Mouse (Mus musculus) v-Abl transformed pro-B cells (cell line): ENCODE data around the gene Gm11077.

ENCODE experiments used
- in situ Hi-C, 2 experiments: fragments of 400-800 bp; cut with MboI; formaldehyde crosslinking; loops; one replicate each; pipeline ENCODE4 v1.15.1; 2025; ENCODE audit not compliant: unreplicated experiment in 2 of 2

The Gm11077 gene

DNA sequence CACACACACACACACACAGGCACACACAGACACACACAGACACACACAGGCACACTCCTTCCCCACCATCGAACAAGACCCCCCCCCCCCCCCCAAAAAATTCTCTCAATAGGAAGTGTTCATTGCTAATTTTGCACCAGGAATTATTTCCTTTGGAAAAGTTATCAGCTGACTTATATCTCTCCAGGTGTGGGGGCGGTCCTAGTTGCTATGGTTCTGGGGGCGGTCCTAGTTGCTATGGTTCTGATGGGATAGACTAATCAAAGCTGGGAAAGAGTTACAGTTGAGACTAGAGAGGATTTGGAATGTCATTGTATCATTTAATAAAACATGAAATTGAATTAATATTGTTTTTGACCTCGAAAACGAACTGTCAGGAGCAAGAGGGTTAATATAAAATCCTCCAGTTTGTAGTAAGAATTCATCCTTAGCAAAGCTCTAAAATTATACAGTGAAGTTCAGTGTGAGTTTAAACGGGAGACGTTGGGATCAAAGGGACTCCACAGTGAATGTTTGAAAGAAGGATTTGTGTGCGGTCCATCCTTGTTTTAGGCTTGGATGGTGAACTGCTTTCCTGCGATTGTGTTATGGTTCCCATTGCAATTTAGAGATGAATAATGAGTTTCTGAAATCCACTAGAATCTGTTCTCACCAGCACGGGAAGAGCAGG lies 4.0 kb downstream of the Gm11077 start:
- in situ Hi-C loops = no loop called here

DNA sequence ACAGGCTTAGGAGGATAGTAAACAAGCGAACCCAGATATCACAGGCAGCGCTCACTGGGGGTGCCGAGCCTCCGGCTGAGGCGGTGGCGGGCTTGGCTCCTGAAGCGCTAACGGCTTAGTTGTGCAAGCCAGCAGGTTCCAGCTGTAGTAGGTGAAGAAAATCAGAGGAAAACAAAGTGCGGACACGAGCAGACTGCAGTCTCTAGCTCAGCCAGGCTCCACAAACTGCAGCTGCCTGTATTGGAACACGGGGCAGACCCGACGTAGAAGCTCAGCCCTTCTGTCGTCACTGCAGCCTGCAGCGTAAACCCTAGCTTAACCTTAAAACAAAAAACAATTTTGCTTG lies 4.5 kb downstream of the Gm11077 start:
- in situ Hi-C loops = no loop called here

DNA sequence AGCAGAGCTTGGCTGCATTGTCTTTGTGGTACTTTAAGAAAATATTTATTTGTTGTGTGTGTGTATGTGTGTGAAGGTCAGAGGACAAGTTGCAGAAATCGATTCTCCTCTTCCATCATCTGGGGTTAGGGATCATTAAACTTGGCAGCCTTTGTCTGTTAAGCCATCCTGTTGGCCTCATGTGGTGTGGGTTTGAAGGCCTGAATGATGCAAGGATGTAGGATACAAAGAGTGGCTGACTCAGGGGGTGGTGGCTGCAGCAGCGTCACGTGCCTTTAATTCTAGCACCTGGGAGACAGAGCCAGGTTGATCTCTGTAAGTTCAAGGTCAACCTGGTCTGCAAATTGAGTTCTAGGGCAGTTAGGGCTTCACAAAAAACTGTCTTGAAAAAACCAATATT lies 16.5 kb downstream of the Gm11077 start:
- in situ Hi-C loops = no loop called here

DNA sequence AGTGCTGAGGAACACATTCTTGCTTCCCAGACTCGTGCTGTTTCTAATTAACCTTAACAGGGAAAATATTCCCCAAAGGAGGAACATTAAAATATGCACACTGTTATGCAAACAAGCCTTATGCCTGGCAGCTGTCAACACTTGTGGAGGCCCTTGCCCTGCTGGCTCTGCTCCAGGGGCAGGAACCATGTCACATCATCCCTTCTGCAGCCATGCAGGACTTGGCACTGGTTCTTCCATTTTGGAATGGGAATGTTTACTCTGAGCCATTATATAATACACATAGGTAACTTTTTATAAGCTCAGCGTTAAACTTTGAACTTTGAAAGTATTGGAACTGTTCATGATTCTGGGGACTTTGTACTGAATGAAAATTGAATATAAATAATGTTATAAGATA lies 18.5 kb downstream of the Gm11077 start:
- in situ Hi-C loops = no loop called here

DNA sequence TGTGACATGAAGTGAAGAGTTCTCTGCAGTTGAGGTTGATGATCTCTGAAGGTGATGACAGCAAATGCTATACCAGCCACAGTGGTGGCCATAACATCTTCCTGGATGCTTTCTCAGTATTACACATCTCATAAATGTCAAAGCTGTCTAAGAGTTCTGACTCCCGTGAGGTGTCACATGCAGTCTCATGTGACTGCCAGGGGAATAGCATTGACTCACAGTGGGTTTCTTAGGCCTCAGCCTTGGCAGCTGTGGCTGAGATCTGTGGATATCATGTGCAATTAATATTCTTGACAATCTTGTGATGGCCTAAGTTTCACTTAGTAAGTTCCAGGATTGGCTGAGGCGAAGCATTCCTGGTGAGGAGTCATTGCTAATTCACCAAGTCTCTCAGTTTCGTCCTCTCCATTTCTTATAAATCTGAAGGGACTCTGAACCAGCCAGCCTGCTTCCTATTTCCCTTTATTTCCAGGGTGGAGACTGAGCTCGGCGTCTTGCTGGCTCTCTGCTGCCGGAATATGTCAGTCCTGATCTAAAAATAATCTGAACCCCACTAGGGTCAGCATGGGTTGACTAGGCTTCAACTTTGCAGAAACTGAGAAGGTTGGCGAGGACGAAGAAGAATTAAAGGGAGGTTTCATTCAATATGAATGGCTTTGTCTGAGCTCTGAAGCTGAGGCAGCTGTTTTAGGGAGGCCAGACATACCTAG lies 21.4 kb downstream of the Gm11077 start:
- in situ Hi-C loops = no loop called here

DNA sequence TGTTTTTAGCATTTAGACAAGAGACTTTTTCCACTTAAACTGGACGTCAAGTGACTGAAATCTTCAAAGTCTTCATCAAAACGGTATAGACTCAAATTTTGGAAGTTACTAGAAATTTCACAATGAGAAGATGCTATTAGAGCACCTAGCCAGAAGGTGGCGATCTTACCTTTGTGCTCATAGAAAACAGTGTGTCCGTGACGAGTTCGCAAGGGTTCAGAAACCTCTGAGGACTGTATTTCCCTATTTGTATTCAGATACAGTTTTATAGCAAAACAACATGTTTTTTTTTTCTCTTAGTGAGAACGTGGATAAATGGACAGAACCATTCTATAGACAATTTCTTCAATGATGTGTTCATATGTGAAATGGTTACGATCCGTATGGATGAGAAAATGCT lies 37.3 kb downstream of the Gm11077 start:
- in situ Hi-C loops = no loop called here

DNA sequence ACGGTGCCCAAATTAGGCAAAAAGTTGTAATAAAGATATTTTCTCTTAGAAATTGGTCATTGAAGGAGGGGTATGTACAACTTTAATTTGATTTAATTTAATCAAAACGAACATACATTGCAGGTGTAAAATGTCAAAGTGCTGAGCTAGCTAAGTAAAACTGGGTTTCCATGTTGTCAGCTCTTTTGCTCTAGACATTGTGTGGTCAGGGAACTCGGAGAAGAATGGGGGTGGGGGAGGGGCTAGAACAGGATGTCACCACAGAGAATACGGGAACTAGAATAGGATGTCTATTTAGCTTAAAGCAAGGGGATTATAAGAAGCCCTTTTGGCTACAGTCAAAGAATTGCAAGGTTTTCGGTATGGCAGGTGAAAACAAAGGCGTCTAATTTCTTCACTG lies 38.2 kb downstream of the Gm11077 start:
- in situ Hi-C loops = no loop called here

DNA sequence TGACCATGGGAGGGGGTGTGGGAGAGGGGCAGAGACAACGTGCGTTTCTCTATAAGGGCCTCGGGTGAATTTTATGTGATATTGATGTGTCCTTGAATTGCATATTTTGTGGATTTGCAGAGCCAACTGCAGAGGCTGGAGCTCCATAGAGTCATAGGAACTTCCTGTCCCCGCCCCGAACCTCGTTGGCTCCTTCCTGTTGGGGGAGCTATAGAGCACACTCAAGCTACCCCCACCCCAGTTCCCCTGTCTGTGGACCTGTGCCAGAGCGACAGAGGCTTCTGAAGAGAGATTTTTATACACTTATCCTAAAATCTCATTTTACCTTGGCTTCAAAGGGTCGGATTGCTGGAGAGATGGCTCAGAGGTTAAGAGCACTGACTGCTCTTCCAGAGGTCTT lies 39.1 kb downstream of the Gm11077 start:
- in situ Hi-C loops = no loop called here

DNA sequence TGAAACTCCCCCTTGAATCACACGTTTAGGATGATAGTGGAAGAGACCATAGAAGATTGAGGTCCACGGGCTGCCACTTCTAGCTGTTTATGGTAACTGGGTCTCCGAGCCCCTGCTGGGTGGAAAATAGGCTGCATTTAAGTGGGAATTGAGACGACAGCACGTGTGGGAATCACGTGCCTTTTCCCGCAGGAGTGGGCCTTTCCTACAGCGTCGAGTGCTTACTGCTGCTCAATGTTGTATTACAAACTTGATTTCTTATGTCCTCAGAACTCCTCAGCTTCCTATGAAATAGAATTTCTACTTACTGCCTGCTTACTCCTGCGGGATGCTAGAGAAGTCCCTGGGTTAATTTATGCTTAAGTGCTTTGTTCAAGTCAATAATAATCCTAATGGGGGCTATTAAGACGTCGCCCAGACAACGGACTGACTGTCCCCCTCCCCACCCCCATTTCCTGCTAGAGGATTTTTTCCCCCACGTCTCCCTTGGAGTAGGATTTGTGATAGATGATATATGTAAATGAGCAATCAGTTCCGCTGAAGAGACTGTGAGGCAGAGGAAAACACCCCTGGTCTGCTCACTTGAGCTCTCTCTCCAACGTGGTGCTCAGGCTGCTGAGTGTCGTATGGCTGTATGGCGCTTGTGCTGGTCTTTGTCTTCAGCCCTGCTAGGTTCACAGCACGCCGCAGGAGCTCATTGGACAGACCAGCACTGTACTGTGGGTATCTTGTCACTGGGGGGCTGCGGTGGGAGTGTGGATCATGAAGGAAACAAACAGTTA lies 40.0 kb downstream of the Gm11077 start:
- in situ Hi-C loops = no loop called here

DNA sequence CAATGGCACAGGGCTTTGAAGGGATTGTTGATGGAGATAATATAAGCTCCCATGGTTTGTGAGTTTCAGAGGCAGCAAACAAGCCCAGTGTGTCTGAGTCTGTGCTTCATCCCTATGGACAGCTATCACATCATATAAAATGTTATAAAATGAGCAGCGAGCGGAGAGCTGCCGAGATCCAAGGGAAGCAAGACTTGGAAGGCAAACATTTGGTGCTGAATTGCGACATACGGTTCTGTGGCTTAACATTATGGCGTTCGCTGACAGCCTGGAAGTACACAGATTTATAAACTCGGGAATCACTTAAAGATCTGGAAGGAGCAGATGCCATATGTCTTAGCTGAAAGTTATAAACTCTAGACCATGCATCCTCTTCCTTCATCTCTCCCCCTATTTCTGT lies 47.2 kb downstream of the Gm11077 start:
- in situ Hi-C loops = no loop called here

DNA sequence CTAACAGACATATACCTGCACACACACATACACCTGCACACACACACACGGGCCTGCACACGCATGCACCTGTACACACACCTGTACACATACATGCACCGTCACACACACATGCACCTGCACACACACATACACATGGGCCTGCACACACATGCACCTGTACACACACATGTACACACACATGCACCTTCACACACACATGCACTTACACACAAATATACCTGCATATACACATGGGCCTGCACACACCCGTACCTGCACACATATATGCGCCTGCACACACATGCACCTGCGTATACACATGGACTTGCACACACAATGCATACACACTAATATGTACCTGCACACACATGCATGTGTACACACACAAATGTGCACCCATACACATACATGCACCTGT lies 53.4 kb downstream of the Gm11077 start:
- in situ Hi-C loops = no loop called here

DNA sequence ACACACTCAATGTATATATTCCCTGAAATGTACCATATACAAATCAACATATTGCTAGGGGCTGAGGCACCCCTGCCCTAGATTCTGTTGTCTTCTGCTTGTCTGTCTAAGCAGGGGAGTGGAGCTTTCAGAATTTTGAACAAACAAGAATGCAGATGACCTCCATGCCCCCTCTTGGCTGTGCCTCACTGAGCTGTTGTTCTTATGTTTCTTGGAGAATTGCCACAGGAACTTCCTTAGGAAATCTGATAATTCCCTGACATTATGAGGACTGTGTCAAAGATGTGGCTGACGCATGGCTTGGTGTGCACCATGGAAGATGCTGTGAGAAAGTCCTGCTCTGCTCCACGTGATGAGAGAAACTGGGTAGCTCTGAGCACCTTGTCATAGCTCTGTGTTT lies 57.0 kb downstream of the Gm11077 start:
- in situ Hi-C loops = no loop called here

DNA sequence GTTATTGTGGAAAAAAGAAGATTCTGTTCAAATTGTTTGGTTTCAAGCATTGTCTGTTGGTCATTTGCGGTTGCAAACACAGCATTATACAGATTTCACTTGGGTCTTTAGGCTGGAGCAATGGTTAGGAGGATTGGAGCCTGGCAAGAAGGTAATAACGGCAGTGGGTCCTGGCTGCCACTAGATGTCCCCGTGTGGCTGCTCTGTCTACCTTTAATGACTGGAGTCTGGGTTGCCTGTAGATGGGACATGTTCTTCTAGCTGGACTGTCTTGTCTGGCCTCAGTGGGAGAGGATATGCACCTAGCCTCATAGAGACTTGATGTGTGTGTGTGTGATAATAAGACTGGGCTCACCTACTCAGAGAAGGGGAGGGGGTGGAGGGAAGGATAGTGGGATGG lies 60.8 kb downstream of the Gm11077 start:
- in situ Hi-C loops = no loop called here

DNA sequence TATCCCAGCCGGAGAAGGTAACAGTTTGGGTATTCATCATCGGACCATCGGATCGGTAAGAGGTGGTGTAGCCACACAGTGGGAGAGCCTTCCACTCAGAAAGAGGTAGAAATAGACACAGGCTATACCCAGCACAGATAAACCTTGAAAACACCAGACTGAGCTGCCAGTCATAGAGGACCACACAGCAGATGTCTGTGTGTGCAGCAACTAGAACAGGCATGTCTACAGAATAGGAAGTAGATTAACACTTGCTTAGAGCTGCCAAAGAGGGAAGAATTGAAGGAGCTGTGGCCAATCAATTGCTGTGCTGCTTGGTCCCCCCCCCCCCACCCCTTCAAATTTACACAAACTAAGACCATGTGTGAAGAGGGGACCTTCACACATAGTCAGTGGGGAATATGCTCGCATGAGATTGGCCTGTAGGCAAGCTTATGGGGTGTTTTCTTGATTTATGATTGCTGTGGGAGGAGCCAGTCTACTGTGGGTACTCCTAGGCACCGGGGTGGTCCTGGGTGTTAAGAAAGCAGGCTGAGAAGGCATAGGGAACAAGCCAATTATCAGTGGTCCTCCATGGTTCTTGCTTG lies 64.7 kb downstream of the Gm11077 start:
- in situ Hi-C loops = no loop called here

DNA sequence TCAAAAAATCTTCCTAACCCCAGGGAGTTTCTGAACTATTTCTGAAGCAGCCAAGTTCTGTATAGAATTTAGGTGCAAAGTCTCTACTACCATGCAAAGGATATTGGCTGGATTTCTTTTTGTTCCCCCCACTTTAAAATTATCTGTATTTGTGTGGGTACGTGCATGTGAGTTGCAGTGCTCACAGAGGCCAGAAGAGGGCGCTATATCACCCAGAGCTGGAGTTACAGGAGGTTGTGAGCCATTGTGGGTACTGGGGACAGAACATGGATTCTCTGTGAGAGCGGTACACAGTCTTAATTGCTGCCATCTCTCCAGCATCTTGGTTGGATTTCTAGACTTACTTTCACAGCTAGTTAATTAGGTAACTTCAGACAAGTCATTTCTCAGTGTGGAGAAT lies 69.8 kb downstream of the Gm11077 start:
- in situ Hi-C loops = no loop called here

DNA sequence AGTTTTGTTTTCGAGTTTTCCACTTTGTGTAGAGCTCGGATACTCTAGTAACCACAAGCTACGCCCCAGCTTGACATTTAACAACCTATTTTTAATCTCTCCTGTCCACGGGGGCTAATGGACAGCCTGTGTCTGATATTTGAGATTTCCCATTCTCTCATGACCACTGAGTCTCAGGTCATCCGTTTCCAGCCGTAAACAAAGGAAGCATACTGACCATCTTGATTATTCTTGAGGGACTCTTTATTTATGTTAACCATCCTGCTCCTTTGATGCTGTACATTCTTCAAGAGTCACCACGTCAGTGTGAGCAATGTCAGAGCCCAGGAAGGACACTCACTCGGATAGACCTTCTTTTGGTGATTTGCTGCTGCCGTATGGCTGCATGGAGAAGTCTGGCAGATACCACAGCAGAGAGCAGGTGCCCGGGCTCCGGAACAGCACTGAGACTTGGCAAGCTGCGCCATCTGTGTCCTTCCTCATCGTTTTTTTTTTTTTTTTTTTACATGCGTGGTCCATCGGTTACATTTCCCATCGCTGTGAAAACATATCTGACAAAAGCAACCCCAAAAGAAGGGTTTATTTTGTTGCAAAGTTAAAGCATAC lies 70.5 kb downstream of the Gm11077 start:
- in situ Hi-C loops = no loop called here

DNA sequence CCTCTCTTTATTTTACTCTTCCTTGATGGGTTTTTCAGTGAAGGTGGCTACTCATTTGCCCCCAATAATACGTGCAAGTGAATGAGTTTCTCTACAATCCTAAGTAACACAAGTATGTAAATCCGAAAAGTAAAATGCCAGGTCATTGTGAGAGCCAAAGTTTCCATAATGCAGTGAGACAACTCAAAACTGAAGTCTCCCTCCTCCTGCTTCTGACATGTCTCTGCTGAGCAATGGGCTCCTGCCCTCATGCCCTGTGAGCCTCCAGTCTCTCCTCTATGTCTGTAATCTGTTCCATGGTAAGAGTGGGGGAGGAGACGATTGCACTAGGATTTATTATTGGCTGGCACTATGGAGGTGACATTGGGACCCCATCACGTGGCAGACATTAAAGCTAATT lies 71.5 kb downstream of the Gm11077 start:
- in situ Hi-C loops = no loop called here
